Mouse (Mus musculus) MEL (cell line): ENCODE data around the gene Apba1. TPM values are rescaled to one million over a fixed set of nuclear protein-coding genes. Genes with fewer than 3 reads are reported as not detected.

Experiments used
- DNase-seq: peaks from one replicate; pipeline ENCODE4 v3.0.0; 2011; ENCODE audit warnings: low read depth, low spot score
- H3K27ac ChIP-seq: 2 replicates; pipeline ENCODE4 v1.5.1; 2012; ENCODE audit warnings: low read depth, mild to moderate bottlenecking, control low read depth, low read length, moderate library complexity; ENCODE audit not compliant: control insufficient read depth
- H3K27me3 ChIP-seq, 2 experiments: fragments of 150-350 bp in 1 of 2; sonication (generic) in 1 of 2; 2 replicates each; pipeline ENCODE4 v1.6.1; 2012; ENCODE audit warnings: low read length in 2 of 2, mild to moderate bottlenecking in 2 of 2, improper control_type of control experiment in 1 of 2, moderate library complexity in 1 of 2; ENCODE audit not compliant: insufficient read depth in 2 of 2, control insufficient read depth in 1 of 2
- H3K36me3 ChIP-seq, 2 experiments: 2 replicates each; pipeline ENCODE4 v1.6.1; 2012 to 2014; ENCODE audit warnings: low read length in 2 of 2, improper control_type of control experiment in 1 of 2, inconsistent platforms in 1 of 2, mild to moderate bottlenecking in 1 of 2; ENCODE audit not compliant: insufficient read depth in 2 of 2, control insufficient read depth in 1 of 2
- H3K4me1 ChIP-seq, 2 experiments: fragments of 150-350 bp in 1 of 2; sonication (generic) in 1 of 2; 2 replicates each; pipeline ENCODE4 v1.6.1; 2012; ENCODE audit warnings: low read length in 2 of 2, improper control_type of control experiment in 1 of 2, mild to moderate bottlenecking in 1 of 2; ENCODE audit not compliant: insufficient read depth in 2 of 2, control insufficient read depth in 1 of 2
- H3K4me3 ChIP-seq, 2 experiments: fragments of 150-350 bp in 1 of 2; sonication (generic) in 1 of 2; 2 replicates each; pipeline ENCODE4 v1.5.1; 2012; ENCODE audit warnings: low read depth in 2 of 2, low read length in 2 of 2, mild to moderate bottlenecking in 2 of 2, moderate library complexity in 2 of 2, control low read depth in 1 of 2, improper control_type of control experiment in 1 of 2; ENCODE audit not compliant: control insufficient read depth in 1 of 2, insufficient read depth in 1 of 2
- H3K79me2 ChIP-seq: 2 replicates; pipeline ENCODE4 v1.6.1; 2012; ENCODE audit warnings: mild to moderate bottlenecking, low read length, moderate library complexity; ENCODE audit not compliant: control insufficient read depth, poor library complexity, insufficient read depth
- H3K9ac ChIP-seq: 2 replicates; pipeline ENCODE4 v1.6.1; 2012; ENCODE audit warnings: low read depth, mild to moderate bottlenecking, control low read depth, low read length, moderate library complexity; ENCODE audit not compliant: control insufficient read depth, poor library complexity, severe bottlenecking
- H3K9me3 ChIP-seq: fragments of 150-350 bp; sonication (generic); replicated peaks from 2 replicates; pipeline ENCODE4 v1.6.1; 2012; ENCODE audit warnings: mild to moderate bottlenecking, low read length, improper control_type of control experiment, moderate library complexity; ENCODE audit not compliant: insufficient read depth
- BHLHE40 ChIP-seq: IDR thresholded peaks from 2 replicates; pipeline ENCODE4 v1.6.1; 2012; ENCODE audit warnings: low read depth, mild to moderate bottlenecking, inconsistent platforms, low read length, improper control_type of control experiment, borderline replicate concordance
- CHD1 ChIP-seq: IDR thresholded peaks from 2 replicates; pipeline ENCODE4 v1.6.1; 2012; ENCODE audit warnings: low read depth, mild to moderate bottlenecking, inconsistent platforms, low read length, improper control_type of control experiment
- CTCF ChIP-seq, 3 experiments: IDR thresholded peaks in 2 of 3; conservative IDR thresholded peaks in 1 of 3; 2 replicates each; pipeline ENCODE4 v1.5.1; 2011 to 2012; ENCODE audit warnings: low read length in 3 of 3, low read depth in 2 of 3, mild to moderate bottlenecking in 2 of 3, improper control_type of control experiment in 1 of 3, inconsistent platforms in 1 of 3, mixed read lengths in 1 of 3, moderate library complexity in 1 of 3; ENCODE audit not compliant: control insufficient read depth in 1 of 3, insufficient read depth in 1 of 3, poor library complexity in 1 of 3, severe bottlenecking in 1 of 3
- E2F4 ChIP-seq: IDR thresholded peaks from 2 replicates; pipeline ENCODE4 v1.6.1; 2011; ENCODE audit warnings: low read depth, low read length, improper control_type of control experiment, borderline replicate concordance
- ELF1 ChIP-seq: IDR thresholded peaks from 2 replicates; pipeline ENCODE4 v1.6.1; 2014; ENCODE audit warnings: low read depth, mild to moderate bottlenecking, inconsistent platforms, low read length, improper control_type of control experiment, moderate library complexity
- ETS1 ChIP-seq: IDR thresholded peaks from 2 replicates; pipeline ENCODE4 v1.6.1; 2012; ENCODE audit warnings: low read depth, mild to moderate bottlenecking, inconsistent platforms, low read length, improper control_type of control experiment, moderate library complexity
- GABPA ChIP-seq: IDR thresholded peaks from 2 replicates; pipeline ENCODE4 v1.6.1; 2012; ENCODE audit warnings: low read depth, mild to moderate bottlenecking, inconsistent platforms, low read length, improper control_type of control experiment, moderate library complexity
- GATA1 ChIP-seq: IDR thresholded peaks from 2 replicates; pipeline ENCODE4 v1.6.1; 2011; ENCODE audit warnings: low read depth, low read length, improper control_type of control experiment
- HCFC1 ChIP-seq: IDR thresholded peaks from 2 replicates; pipeline ENCODE4 v1.6.1; 2012; ENCODE audit warnings: low read depth, mild to moderate bottlenecking, inconsistent platforms, low read length, improper control_type of control experiment, moderate library complexity
- MAFK ChIP-seq: IDR thresholded peaks from 2 replicates; pipeline ENCODE4 v1.6.1; 2011; ENCODE audit warnings: low read depth, mild to moderate bottlenecking, low read length, improper control_type of control experiment, borderline replicate concordance
- MAX ChIP-seq: IDR thresholded peaks from 2 replicates; pipeline ENCODE4 v1.6.1; 2011; ENCODE audit warnings: low read length, improper control_type of control experiment
- MAZ ChIP-seq: IDR thresholded peaks from 2 replicates; pipeline ENCODE4 v1.6.1; 2012; ENCODE audit warnings: low read depth, mild to moderate bottlenecking, inconsistent platforms, low read length, improper control_type of control experiment
- MEF2A ChIP-seq: IDR thresholded peaks from 2 replicates; pipeline ENCODE4 v1.6.1; 2014; ENCODE audit warnings: low read depth, mild to moderate bottlenecking, inconsistent platforms, low read length, improper control_type of control experiment; ENCODE audit not compliant: poor library complexity, insufficient replicate concordance, severe bottlenecking; ENCODE audit errors: extremely low read depth
- MXI1 ChIP-seq: IDR thresholded peaks from 2 replicates; pipeline ENCODE4 v1.6.1; 2011; ENCODE audit warnings: mild to moderate bottlenecking, low read depth, low read length, improper control_type of control experiment
- MYC ChIP-seq: IDR thresholded peaks from 2 replicates; pipeline ENCODE4 v1.6.1; 2011; ENCODE audit warnings: low read depth, mild to moderate bottlenecking, low read length, improper control_type of control experiment, moderate library complexity
- POLR2A ChIP-seq, 2 experiments: IDR thresholded peaks; 2 replicates each; pipeline ENCODE4 v1.6.1; 2011 to 2012; ENCODE audit warnings: low read length in 2 of 2, mild to moderate bottlenecking in 2 of 2, control low read depth in 1 of 2, improper control_type of control experiment in 1 of 2, low read depth in 1 of 2, moderate library complexity in 1 of 2; ENCODE audit not compliant: control insufficient read depth in 1 of 2, insufficient read depth in 1 of 2, poor library complexity in 1 of 2
- POLR2AphosphoS2 ChIP-seq: IDR thresholded peaks from 2 replicates; pipeline ENCODE4 v1.6.1; 2011; ENCODE audit warnings: low read length, improper control_type of control experiment
- POLR2AphosphoS5 ChIP-seq: IDR thresholded peaks from 2 replicates; pipeline ENCODE4 v1.6.1; 2012; ENCODE audit warnings: low read depth, borderline replicate concordance, mild to moderate bottlenecking, inconsistent platforms, low read length, moderate library complexity, mixed read lengths
- RAD21 ChIP-seq: IDR thresholded peaks from 2 replicates; pipeline ENCODE4 v1.6.1; 2011; ENCODE audit warnings: mild to moderate bottlenecking, low read depth, low read length, improper control_type of control experiment
- RCOR1 ChIP-seq: IDR thresholded peaks from 2 replicates; pipeline ENCODE4 v1.6.1; 2012; ENCODE audit warnings: low read depth, mild to moderate bottlenecking, inconsistent platforms, low read length, improper control_type of control experiment
- SMC3 ChIP-seq: IDR thresholded peaks from 2 replicates; pipeline ENCODE4 v1.6.1; 2011; ENCODE audit warnings: low read depth, low read length, improper control_type of control experiment
- TBP ChIP-seq: IDR thresholded peaks from 2 replicates; pipeline ENCODE4 v1.8.0; 2011; ENCODE audit warnings: low read depth, low read length, improper control_type of control experiment
- TCF12 ChIP-seq: IDR thresholded peaks from 2 replicates; pipeline ENCODE4 v1.6.1; 2014; ENCODE audit warnings: low read depth, mild to moderate bottlenecking, inconsistent platforms, low read length, improper control_type of control experiment, moderate library complexity
- UBTF ChIP-seq: IDR thresholded peaks from 2 replicates; pipeline ENCODE4 v1.6.1; 2012; ENCODE audit warnings: low read depth, mild to moderate bottlenecking, inconsistent platforms, low read length, improper control_type of control experiment, moderate library complexity, borderline replicate concordance; ENCODE audit not compliant: insufficient read depth
- ZKSCAN1 ChIP-seq: IDR thresholded peaks from 2 replicates; pipeline ENCODE4 v1.6.1; 2012; ENCODE audit warnings: low read depth, mild to moderate bottlenecking, inconsistent platforms, low read length, improper control_type of control experiment, moderate library complexity
- ZMIZ1 ChIP-seq: IDR thresholded peaks from 2 replicates; pipeline ENCODE4 v1.6.1; 2012; ENCODE audit warnings: low read depth, mild to moderate bottlenecking, inconsistent platforms, low read length, improper control_type of control experiment, moderate library complexity
- ZNF384 ChIP-seq: IDR thresholded peaks from 2 replicates; pipeline ENCODE4 v1.6.1; 2012; ENCODE audit warnings: low read depth, mild to moderate bottlenecking, inconsistent platforms, low read length, improper control_type of control experiment
- polyA plus RNA-seq, 2 experiments: library from polyadenylated mRNA; stranded (reverse) in 1 of 2; unstranded in 1 of 2; fragments of >175 nt in 1 of 2; fragments of >200 nt in 1 of 2; gene quantifications; 2 replicates each; pipeline versions ENCODE4 v1.2.1 to v1.2.4; 2012; ENCODE audit warnings: low replicate concordance in 2 of 2, low read depth in 1 of 2; ENCODE audit not compliant: insufficient read length in 2 of 2, insufficient read depth in 1 of 2, missing spikeins in 1 of 2
- total RNA-seq: library from RNA; depleted of rRNA; stranded (reverse); fragments of 300-350 nt; gene quantifications from 2 replicates; pipeline ENCODE4 v1.2.3, GENCODE M21; 2012

Gene Apba1
- total and polyA plus RNA-seq, 3 experiments, result under 0.01 to 0.03 TPM; not detected in 1

GRCm38 (mm10) chr19:23867052-23867451, 108.4 kb downstream of the Apba1 start:
- Histone ChIP-seq H3K9ac (no peak overlapping the region), H3K4me3 (no peak overlapping the region), H3K27ac (no peak overlapping the region), H3K27me3 (no peaks in the 10 kb centered on the region), H3K36me3 (no peaks in the 10 kb centered on the region), H3K79me2 (no peaks in the 10 kb centered on the region), H3K9me3 (no peaks in the 10 kb centered on the region), H3K4me1 (no peaks in the 10 kb centered on the region)
- DNase-seq, result no peak
- TF ChIP-seq TCF12 (no peak), POLR2AphosphoS2 (no peak), HCFC1 (no peak), CTCF (IDR thresholded peaks at IDR 0.05 in 2 of 3, conservative IDR thresholded peaks at IDR 0.05 in 1 of 3; ENCODE audit: control insufficient read depth in 1 of 3, insufficient read depth in 1 of 3, low read depth in 2 of 3, low read length in 3 of 3, poor library complexity in 1 of 3, severe bottlenecking in 1 of 3) (no peak), GABPA (no peak), SMC3 (no peak), ZNF384 (no peak)

DNA sequence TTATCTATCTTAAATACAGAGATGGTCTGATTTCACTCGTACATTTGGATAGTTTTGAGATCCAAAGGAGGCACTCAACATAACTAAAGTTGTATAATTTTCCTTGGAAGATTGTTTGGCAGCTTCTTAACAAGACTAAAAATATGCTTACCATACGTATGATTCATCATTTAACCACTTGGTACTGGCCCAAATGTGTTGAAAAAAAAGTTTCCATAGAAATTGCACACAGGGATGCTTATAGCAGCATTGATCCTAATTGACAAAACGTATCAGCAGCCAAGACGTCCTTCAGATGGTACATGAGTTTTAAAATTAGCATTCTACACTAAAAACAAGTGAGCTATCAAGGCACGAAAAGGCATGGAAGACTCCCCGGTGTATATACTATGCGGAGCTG, 108.9 kb downstream of the Apba1 start:
- H3K4me3 ChIP-seq, result no peak overlapping the region
- H3K9me3 ChIP-seq, result no peaks in the 10 kb centered on the region
- no peaks in the 10 kb centered on the region for H3K27me3 ChIP-seq
- H3K36me3 ChIP-seq, result no peaks in the 10 kb centered on the region
- no peak for DNase-seq
- no peak overlapping the region for H3K27ac ChIP-seq
- TF ChIP-seq ETS1, result no peak
- TF ChIP-seq SMC3, result no peak
- TF ChIP-seq POLR2AphosphoS5, result no peak
- no peak for TF ChIP-seq MEF2A
- TF ChIP-seq CHD1, result no peak
- TF ChIP-seq MXI1, result no peak
- no peak for TF ChIP-seq ZMIZ1
- TF ChIP-seq MAFK, result no peak
- TF ChIP-seq GABPA, result no peak
- H3K79me2 ChIP-seq, result no peaks in the 10 kb centered on the region
- H3K4me1 ChIP-seq, result no peaks in the 10 kb centered on the region
- no peak overlapping the region for H3K9ac ChIP-seq

DNA sequence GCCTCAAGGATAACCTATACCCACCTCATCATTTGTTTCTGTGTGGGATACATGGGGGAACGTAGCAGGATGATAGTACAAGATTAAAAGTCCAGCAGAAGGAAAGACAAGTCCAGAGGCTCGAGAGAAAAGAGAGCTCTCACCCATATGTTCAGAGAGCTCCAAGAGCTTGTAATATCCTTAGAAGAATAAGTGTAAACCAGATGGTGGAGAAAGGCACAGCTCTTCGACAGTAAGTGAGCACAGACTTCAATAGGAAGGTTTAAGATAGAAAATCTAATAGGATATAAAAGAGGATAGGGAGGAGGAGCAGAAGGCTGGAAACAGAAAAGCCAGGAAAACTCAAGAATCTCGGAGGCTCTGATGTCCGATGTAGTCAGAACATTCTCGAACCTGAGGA, 115.8 kb downstream of the Apba1 start:
- H3K4me1 ChIP-seq, result no peaks in the 10 kb centered on the region
- H3K27ac ChIP-seq, result no peak overlapping the region
- H3K4me3 ChIP-seq, result no peak overlapping the region
- H3K9me3 ChIP-seq, result no peaks in the 10 kb centered on the region
- no peak for DNase-seq
- H3K9ac ChIP-seq, result no peak overlapping the region
- H3K27me3 ChIP-seq, result no peaks in the 10 kb centered on the region
- H3K36me3 ChIP-seq, result no peaks in the 10 kb centered on the region
- no peaks in the 10 kb centered on the region for H3K79me2 ChIP-seq
- TF ChIP-seq CHD1 (no peak), RAD21 (no peak), MAX (no peak), POLR2AphosphoS5 (no peak), GATA1 (no peak), MYC (no peak), BHLHE40 (no peak), MEF2A (no peak), MAZ (no peak), ZKSCAN1 (no peak), UBTF (no peak), RCOR1 (no peak), POLR2A (IDR thresholded peaks at IDR 0.05; ENCODE audit: control insufficient read depth in 1 of 2, insufficient read depth in 1 of 2, low read depth in 1 of 2, low read length in 2 of 2, poor library complexity in 1 of 2) (no peak), TBP (no peak), E2F4 (no peak), ELF1 (no peak), MAFK (no peak)
